Mouse (Mus musculus): Measurements from ENCODE around the gene Hspbp1.

Gene Hspbp1

GRCm38 (mm10) chr7:4684632-4685417, at the start of gene Hspbp1:
Gene Hspbp1 (minus strand): TSS chr7:4685068.
- TF ChIP-seq GATA4 (IDR thresholded peaks at IDR 0.05; ENCODE audit: insufficient replicate concordance, low read length): peak; percentile 31; the same call in 1 of the 2 replicates

- TF ChIP-seq GATA4 (IDR thresholded peaks at IDR 0.05; ENCODE audit: insufficient replicate concordance, low read length): no peak
Measured at GRCm38 (mm10) chr7:4732968-4733392, 48.1 kb upstream of the Hspbp1 start.

GRCm38 (mm10) chr7:4731090-4731489, 46.2 kb upstream of the Hspbp1 start:
- no peak for TF ChIP-seq GATA4 (IDR thresholded peaks at IDR 0.05; ENCODE audit: insufficient replicate concordance, low read length)

- no peak for TF ChIP-seq GATA4 (IDR thresholded peaks at IDR 0.05; ENCODE audit: insufficient replicate concordance, low read length)
Measured at GRCm38 (mm10) chr7:4725169-4725568, 40.3 kb upstream of the Hspbp1 start, which contains the start of gene Tmem150b. Gene Tmem150b (minus strand): TSS chr7:4725249.

- TF ChIP-seq GATA4 (IDR thresholded peaks at IDR 0.05; ENCODE audit: insufficient replicate concordance, low read length): no peak
Measured at GRCm38 (mm10) chr7:4724359-4724758, 39.5 kb upstream of the Hspbp1 start.

GRCm38 (mm10) chr7:4723508-4723907, 38.6 kb upstream of the Hspbp1 start:
- TF ChIP-seq GATA4 (IDR thresholded peaks at IDR 0.05; ENCODE audit: insufficient replicate concordance, low read length): no peak

GRCm38 (mm10) chr7:4719276-4719675, 34.4 kb upstream of the Hspbp1 start:
- TF ChIP-seq GATA4 (IDR thresholded peaks at IDR 0.05; ENCODE audit: insufficient replicate concordance, low read length): no peak

- TF ChIP-seq GATA4 (IDR thresholded peaks at IDR 0.05; ENCODE audit: insufficient replicate concordance, low read length): no peak
Measured at GRCm38 (mm10) chr7:4716955-4717354, 32.1 kb upstream of the Hspbp1 start.

- TF ChIP-seq GATA4 (IDR thresholded peaks at IDR 0.05; ENCODE audit: insufficient replicate concordance, low read length): no peak
Measured at GRCm38 (mm10) chr7:4712594-4712993, 27.7 kb upstream of the Hspbp1 start.

- no peak for TF ChIP-seq GATA4 (IDR thresholded peaks at IDR 0.05; ENCODE audit: insufficient replicate concordance, low read length)
Measured at GRCm38 (mm10) chr7:4705098-4705497, 20.2 kb upstream of the Hspbp1 start.

- TF ChIP-seq GATA4 (IDR thresholded peaks at IDR 0.05; ENCODE audit: insufficient replicate concordance, low read length): no peak
Measured at GRCm38 (mm10) chr7:4703195-4703594, 18.3 kb upstream of the Hspbp1 start.

GRCm38 (mm10) chr7:4702334-4702733, 17.5 kb upstream of the Hspbp1 start:
- no peak for TF ChIP-seq GATA4 (IDR thresholded peaks at IDR 0.05; ENCODE audit: insufficient replicate concordance, low read length)

GRCm38 (mm10) chr7:4693004-4693403, 8.1 kb upstream of the Hspbp1 start:
- no peak for TF ChIP-seq GATA4 (IDR thresholded peaks at IDR 0.05; ENCODE audit: insufficient replicate concordance, low read length)

GRCm38 (mm10) chr7:4690951-4691653, 6.2 kb upstream of the Hspbp1 start:
- no peak for TF ChIP-seq GATA4 (IDR thresholded peaks at IDR 0.05; ENCODE audit: insufficient replicate concordance, low read length)

- TF ChIP-seq GATA4 (IDR thresholded peaks at IDR 0.05; ENCODE audit: insufficient replicate concordance, low read length): no peak
Measured at GRCm38 (mm10) chr7:4690387-4690786, 5.5 kb upstream of the Hspbp1 start, which contains the start of gene Brsk1. Gene Brsk1 (plus strand): TSS chr7:4690604.

GRCm38 (mm10) chr7:4684203-4684602, 665 bp downstream of the Hspbp1 start:
- TF ChIP-seq GATA4 (IDR thresholded peaks at IDR 0.05; ENCODE audit: insufficient replicate concordance, low read length): no peak

Data from liver, adult (tissue).